Mouse (Mus musculus) olfactory bulb, adult 2 months (tissue): Measurements from ENCODE around the gene Ptprk. TPM values are rescaled to one million over a fixed set of nuclear protein-coding genes. Genes with fewer than 3 reads are reported as not detected.

Source experiments
- H3K27ac ChIP-seq: fragments of 200-500 bp; 2 replicates; pipeline ENCODE4 v1.5.1; 2012; ENCODE audit warnings: low read depth, low read length; ENCODE audit not compliant: insufficient read depth
- H3K4me1 ChIP-seq: fragments of 200-500 bp; 2 replicates; pipeline ENCODE4 v1.6.1; 2012; ENCODE audit warnings: low read length; ENCODE audit not compliant: control insufficient read depth, insufficient read depth
- H3K4me3 ChIP-seq: fragments of 200-500 bp; 2 replicates; pipeline ENCODE4 v1.5.1; 2012; ENCODE audit warnings: mild to moderate bottlenecking, low read depth, low read length, moderate library complexity; ENCODE audit not compliant: insufficient read depth
- CTCF ChIP-seq: fragments of 200-500 bp; IDR thresholded peaks from 2 replicates; pipeline ENCODE4 v1.5.1; 2012; ENCODE audit warnings: low read depth, mild to moderate bottlenecking, low read length, moderate library complexity; ENCODE audit not compliant: insufficient read depth
- POLR2A ChIP-seq: fragments of 200-500 bp; IDR thresholded peaks from 2 replicates; pipeline ENCODE4 v1.6.1; 2012; ENCODE audit warnings: mild to moderate bottlenecking, low read depth, low read length, moderate library complexity; ENCODE audit not compliant: insufficient read depth
- whole genome bisulfite sequencing: fragments of 180-500 bp; shearing (Covaris S2); methylation state at CpG from one replicate; pipeline ENCODE4 v1.1.7; 2018; 5-methylcytosine and 5-hydroxymethylcytosine counted together
- polyA plus RNA-seq: library from polyadenylated mRNA; stranded (reverse); fragments of >200 nt; gene quantifications from 2 replicates; pipeline ENCODE4 v1.2.4, GENCODE M21; 2012; ENCODE audit warnings: low replicate concordance; ENCODE audit not compliant: missing spikeins, insufficient read depth, insufficient read length

Gene Ptprk
- polyA plus RNA-seq, 1 experiment: not detected

DNA sequence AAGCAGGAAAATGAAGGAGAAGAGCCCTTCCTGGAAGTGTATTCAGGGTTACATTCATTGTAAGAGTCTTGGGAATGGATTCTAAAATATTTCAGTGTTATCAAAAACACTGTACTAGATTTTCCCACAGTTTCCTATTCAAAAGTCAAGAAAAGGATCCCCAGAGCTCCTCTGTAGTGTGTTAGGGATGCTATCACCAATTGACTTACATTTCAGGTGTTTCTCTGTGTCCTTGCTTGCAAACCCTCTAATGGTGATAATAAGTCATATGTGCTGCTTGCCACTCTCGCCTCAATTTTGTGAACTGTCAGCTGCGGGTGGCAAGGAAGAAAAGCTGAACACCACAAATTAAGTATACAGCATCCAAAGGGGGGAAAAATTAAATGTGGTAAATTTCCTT is 492.2 kb downstream of the Ptprk start:
- H3K4me3 ChIP-seq: no peak overlapping the region
- TF ChIP-seq POLR2A: no peak
- no peak overlapping the region for H3K27ac ChIP-seq
- WGBS: 95% methylated on average over 2 of the region's 2 CpGs
- H3K4me1 ChIP-seq: no peaks in the 10 kb centered on the region

DNA sequence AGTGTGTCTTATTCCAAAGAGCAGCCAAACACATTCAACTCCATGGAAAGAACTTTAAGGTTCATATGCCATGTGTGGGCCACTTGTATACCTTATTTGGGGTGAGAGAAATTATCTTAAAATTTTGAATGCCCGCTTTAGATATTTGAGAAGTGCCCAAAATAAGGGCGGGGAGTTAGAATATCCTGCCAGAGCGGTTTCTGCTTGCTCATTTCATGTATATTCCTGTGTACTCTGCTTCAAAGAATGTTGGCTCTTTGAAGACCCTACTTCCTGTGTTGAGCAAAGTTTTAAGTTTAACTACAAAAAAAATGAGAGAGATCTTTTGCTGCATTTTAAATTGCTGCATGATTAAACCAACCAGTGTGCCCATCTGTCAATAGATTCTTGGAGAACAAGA is 492.8 kb downstream of the Ptprk start:
- TF ChIP-seq CTCF (no peak), POLR2A (no peak)
- no peaks in the 10 kb centered on the region for H3K4me1 ChIP-seq
- H3K4me3 ChIP-seq: no peak overlapping the region
- 97% methylated on average over 3 of the region's 3 CpGs for WGBS
- no peak overlapping the region for H3K27ac ChIP-seq

DNA sequence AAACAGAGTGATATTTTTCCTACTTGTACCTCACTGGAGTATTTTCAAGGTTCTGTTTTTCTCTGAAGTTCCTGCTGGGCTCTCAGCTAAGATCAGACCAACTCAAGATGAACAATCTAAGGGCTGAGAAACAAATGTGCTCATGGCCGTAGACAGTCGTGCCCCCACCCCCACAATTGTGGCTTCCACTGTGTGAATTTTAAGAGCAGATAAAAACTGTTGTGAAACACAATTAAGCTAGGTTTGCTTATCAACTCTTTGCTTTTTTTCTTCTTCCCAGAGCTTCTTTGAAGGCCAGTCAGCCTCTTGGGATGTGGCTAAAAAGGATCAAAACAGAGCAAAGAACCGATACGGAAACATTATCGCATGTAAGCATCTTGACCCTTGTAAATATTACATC is 493.4 kb downstream of the Ptprk start:
- Histone ChIP-seq H3K27ac (no peak overlapping the region), H3K4me1 (no peaks in the 10 kb centered on the region), H3K4me3 (no peak overlapping the region)
- no peak for TF ChIP-seq CTCF
- WGBS: 91% methylated on average over 5 of the region's 5 CpGs

DNA sequence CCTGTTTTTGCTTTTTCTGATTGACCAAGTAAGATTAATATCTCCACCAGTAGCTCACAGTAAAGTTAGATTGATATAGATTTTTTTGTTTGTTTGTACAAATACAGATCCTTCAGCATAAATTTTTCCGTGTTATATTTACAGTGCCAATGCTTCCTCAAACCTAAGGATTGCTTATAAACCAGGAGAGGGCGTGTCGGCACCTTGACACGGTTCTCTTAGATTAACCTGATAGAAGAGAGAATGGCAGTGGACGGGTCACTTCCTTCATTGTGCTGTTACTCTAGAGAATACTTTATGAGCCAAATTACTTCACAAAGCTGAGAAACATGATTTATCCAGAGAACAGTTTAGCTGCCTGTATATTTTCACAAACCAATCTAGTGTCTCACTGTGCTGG is 505.0 kb downstream of the Ptprk start:
- Histone ChIP-seq H3K4me1 (no peaks in the 10 kb centered on the region), H3K4me3 (no peak overlapping the region), H3K27ac (no peak overlapping the region)
- 82% methylated on average over 5 of the region's 5 CpGs for WGBS
- TF ChIP-seq CTCF (no peak), POLR2A (no peak)

DNA sequence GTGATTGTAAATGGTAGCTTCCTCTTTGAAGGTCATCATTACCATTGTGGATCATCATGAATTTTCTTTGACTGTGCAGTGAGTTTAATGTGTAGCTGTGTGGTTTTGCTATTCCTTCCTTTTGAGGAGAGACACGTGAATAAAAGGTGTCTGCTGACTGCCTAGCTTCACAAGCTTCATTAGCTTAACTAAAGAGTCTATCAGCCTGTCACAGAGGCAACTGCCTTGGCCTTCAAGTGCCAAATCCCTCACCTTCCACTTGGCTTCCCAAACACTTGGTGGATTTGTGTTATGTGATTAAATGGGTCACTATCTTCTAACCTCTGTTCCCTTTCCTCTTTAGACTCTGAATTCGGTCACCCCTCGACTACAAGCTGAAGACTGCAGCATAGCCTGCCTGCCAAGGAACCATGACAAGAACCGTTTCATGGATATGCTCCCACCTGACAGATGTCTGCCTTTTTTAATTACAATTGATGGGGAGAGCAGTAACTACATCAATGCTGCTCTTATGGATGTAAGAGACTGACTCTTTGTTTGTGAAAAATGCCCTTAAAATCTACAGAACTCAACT is 512.0 kb downstream of the Ptprk start:
- 52% methylated on average over 4 of the region's 4 CpGs for WGBS
- no peak overlapping the region for H3K27ac ChIP-seq
- H3K4me1 ChIP-seq: no peaks in the 10 kb centered on the region
- no peak overlapping the region for H3K4me3 ChIP-seq
- TF ChIP-seq POLR2A: no peak
- no peak for TF ChIP-seq CTCF

DNA sequence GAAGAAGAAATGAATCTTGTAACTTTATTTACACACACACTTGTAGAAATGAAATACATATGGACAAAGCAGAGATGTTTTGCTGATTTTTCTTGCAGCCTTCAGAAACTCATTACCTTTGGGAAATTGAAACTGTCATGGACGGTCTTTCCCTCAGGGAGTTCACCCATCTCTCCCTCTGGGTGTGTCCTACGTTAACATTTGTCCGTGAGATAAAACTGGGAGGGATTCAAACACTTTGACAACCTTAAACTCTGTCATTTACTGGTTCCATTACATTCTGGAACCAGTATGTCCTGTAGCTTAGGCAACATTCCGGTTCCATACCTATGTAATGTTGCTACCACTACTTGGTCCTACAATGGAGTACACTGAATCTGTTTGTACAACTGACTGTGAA is 513.8 kb downstream of the Ptprk start:
- Histone ChIP-seq H3K4me3 (no peak overlapping the region), H3K27ac (no peak overlapping the region), H3K4me1 (no peaks in the 10 kb centered on the region)
- 95% methylated on average over 4 of the region's 4 CpGs for WGBS
- TF ChIP-seq CTCF (no peak), POLR2A (no peak)

DNA sequence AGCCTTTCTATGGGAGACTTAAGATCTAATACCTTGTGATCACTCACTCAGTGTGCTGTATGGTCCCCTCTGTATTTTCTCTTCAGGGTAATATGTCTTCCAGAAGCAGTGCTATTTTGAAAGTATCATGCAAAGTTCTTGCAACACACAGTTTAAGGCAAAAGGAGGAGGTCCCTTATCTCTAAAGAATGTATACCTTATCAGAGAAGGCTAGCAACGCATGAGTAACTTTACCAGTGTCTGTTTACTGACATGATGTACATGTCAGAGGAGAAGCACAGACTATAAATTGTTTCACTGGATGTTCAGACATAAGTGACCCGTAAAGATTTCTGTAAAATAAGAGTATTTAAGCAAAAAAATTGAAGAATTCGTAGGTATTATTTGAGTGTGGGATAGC is 516.2 kb downstream of the Ptprk start:
- WGBS: 94% methylated on average over 3 of the region's 3 CpGs
- Histone ChIP-seq H3K27ac (no peak overlapping the region), H3K4me1 (no peaks in the 10 kb centered on the region), H3K4me3 (no peak overlapping the region)
- no peak for TF ChIP-seq CTCF
- TF ChIP-seq POLR2A: no peak

DNA sequence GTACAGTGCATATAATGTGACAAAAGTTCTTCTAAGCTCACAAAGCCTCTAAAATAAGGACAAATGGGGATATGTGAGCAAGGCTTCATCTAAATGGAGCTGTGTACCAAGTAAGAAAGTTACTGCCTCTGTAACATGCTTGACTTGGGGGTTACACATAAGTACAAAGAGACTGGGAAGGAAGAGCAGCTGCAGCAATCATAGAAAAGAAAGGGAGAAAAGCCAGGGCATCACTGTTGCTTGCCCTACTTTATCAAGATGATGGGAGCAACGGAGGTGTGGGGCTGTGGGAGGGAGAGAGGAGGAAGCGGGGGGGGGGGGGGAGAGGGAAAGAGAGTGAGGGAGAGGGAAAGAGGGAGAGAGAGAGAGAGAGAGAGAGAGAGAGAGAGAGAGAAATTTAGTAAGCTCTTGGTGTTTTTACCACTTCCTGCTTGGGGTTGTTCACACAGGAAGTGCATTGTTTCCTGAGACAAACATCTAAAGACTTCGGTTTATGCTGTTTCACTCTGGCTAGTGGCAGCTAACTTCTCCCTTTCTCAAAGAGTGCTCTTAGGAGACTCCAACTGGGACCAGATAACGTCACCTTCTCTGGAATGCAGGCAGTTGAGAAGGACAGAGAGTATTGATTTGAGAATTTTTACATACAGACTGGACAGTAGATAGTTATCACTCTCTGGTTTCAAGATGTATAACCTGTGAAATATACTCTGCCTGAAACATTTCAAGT is 519.1 kb downstream of the Ptprk start:
- no peak for TF ChIP-seq CTCF
- no peaks in the 10 kb centered on the region for H3K4me1 ChIP-seq
- H3K27ac ChIP-seq: no peak overlapping the region
- H3K4me3 ChIP-seq: no peak overlapping the region
- 81% methylated on average over 4 of the region's 4 CpGs for WGBS

DNA sequence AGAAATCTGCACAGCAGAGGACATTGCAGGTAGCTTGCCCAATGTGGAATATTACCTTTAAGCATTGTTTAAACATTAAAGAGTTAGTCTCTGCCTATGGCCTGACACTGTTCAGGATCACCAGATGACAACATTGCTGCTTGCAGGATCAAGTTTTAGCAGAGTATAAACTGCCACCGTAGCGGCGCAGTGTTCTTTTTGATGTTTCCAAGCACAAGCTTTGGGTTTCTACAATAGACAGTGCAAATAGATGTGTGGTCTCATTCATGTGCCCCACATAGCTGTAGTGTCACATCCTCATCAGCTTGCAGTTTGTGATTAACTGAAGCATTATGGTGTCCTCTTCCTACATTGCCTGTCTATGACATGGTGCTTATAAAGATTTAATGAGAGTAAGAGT is 522.3 kb downstream of the Ptprk start:
- Histone ChIP-seq H3K27ac (no peak overlapping the region), H3K4me1 (no peaks in the 10 kb centered on the region), H3K4me3 (no peak overlapping the region)
- WGBS: 98% methylated on average over 3 of the region's 3 CpGs
- no peak for TF ChIP-seq POLR2A
- no peak for TF ChIP-seq CTCF

DNA sequence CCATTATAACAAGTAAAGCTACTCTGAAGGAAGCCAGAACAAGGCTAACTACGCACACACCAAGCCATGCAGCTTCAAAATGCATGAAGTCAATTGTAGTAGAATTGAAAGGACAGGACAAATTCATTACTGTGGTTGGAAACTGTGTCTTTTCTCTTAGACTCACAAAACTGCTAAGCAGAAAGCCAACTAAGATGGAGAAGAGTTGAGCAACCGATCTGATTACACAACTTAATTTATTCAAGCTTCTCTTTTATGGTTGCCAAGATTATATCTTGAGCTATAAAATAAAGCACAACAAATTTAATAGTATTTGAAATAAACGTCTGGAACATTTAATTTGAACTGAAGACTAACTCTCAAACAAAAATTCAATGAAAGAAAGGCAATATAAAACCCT is 534.5 kb downstream of the Ptprk start:
- WGBS: 57% methylated on average over 3 of the region's 3 CpGs
- TF ChIP-seq CTCF: no peak
- TF ChIP-seq POLR2A: no peak
- Histone ChIP-seq H3K4me3 (no peak overlapping the region), H3K4me1 (no peaks in the 10 kb centered on the region), H3K27ac (no peak overlapping the region)
